Comparison of ENCODE assay signal across 18 mouse cellular contexts in genomic region chr8:13517284-13517781, GRCm38 (mm10). TPM values are rescaled to one million over a fixed set of nuclear protein-coding genes. Genes with fewer than 3 reads are reported as not detected.
DNase-seq lines count a peak whose midpoint lies in the region; ATAC-seq and TF ChIP-seq lines count a peak whose summit lies in the region.
"Had no signal": no experiment of that assay in that cellular context is flagged by ENCODE, and none has a peak within 500 bp of the region (broad histone marks: within the 10 kb centered on the region; RNA-seq: fewer than 3 reads in every experiment).

No protein-coding gene starts in this region.

- H3K4me2 ChIP-seq in heart, embryonic 15.5 days, result no peak overlapping the region
- no peak overlapping the region for H3K4me2 ChIP-seq in lung, embryonic 16.5 days (ENCODE audit: low read depth, low read length)
- H3K4me2 ChIP-seq: forebrain, embryonic 15.5 days; heart, embryonic 12.5 days; hindbrain, embryonic 13.5 days; lung, embryonic 14.5 days; neural tube, embryonic 12.5 days had no signal

- TF ChIP-seq CTCF in heart, adult 2 months (IDR thresholded peaks at IDR 0.05), result no peak
- no peak for TF ChIP-seq CTCF in embryonic fibroblast, embryonic 13.5 days (IDR thresholded peaks at IDR 0.05; ENCODE audit: borderline replicate concordance, insufficient read depth, low read length)

- no peak for TF ChIP-seq EP300 in heart, adult 2 months (IDR thresholded peaks at IDR 0.05; ENCODE audit: insufficient read depth, low read depth, low read length)

- peaks cover 6% of the 10 kb centered on the region for H3K27me3 ChIP-seq in heart, embryonic 15.5 days
- H3K27me3 ChIP-seq in heart, adult 2 months (ENCODE audit: control insufficient read depth, insufficient read depth, low read length), result no peaks in the 10 kb centered on the region
- no peaks in the 10 kb centered on the region for H3K27me3 ChIP-seq in lung, embryonic 16.5 days (ENCODE audit: control insufficient read depth, insufficient read depth, low read depth, low read length)
- H3K27me3 ChIP-seq: forebrain, embryonic 15.5 days; hindbrain, embryonic 13.5 days; neural tube, embryonic 12.5 days had no signal

- H3K4me3 ChIP-seq in heart, embryonic 15.5 days, result no peak overlapping the region
- H3K4me3 ChIP-seq in heart, adult 2 months, result no peak overlapping the region
- H3K4me3 ChIP-seq in lung, embryonic 16.5 days (ENCODE audit: low read length), result no peak overlapping the region
- H3K4me3 ChIP-seq in embryonic fibroblast, embryonic 13.5 days (ENCODE audit: insufficient read depth, low read length), result no peak overlapping the region
- H3K4me3 ChIP-seq: forebrain, embryonic 15.5 days; heart, embryonic 12.5 days; hindbrain, embryonic 13.5 days; neural tube, embryonic 12.5 days had no signal

- no peak for TF ChIP-seq POLR2A in heart, adult 2 months (IDR thresholded peaks at IDR 0.05; ENCODE audit: insufficient read depth, low read depth, low read length)
- TF ChIP-seq POLR2A in embryonic fibroblast, embryonic 13.5 days (IDR thresholded peaks at IDR 0.05; ENCODE audit: low read depth, low read length), result no peak

- intact Hi-C loops in heart, adult 2 months (cut with DNase I), result no loop called here

- H3K36me3 ChIP-seq in heart, embryonic 15.5 days, result no peaks in the 10 kb centered on the region
- H3K36me3 ChIP-seq in heart, adult 2 months (ENCODE audit: control insufficient read depth, insufficient read depth, low read length), result no peaks in the 10 kb centered on the region
- H3K36me3 ChIP-seq in lung, embryonic 16.5 days (ENCODE audit: control insufficient read depth, insufficient read depth, low read length), result no peaks in the 10 kb centered on the region
- H3K36me3 ChIP-seq: forebrain, embryonic 15.5 days; heart, embryonic 12.5 days; hindbrain, embryonic 13.5 days; neural tube, embryonic 12.5 days had no signal

- peak overlapping the region; percentile 48 for H3K27ac ChIP-seq in heart, embryonic 15.5 days
- no peak overlapping the region for H3K27ac ChIP-seq in heart, adult 2 months
- peak overlapping the region; percentile 82 for H3K27ac ChIP-seq in lung, embryonic 16.5 days (ENCODE audit: low read length)
- H3K27ac ChIP-seq in embryonic fibroblast, embryonic 13.5 days (ENCODE audit: insufficient read depth, low read length), result peak overlapping the region; percentile 30
- H3K27ac ChIP-seq: forebrain, embryonic 15.5 days; hindbrain, embryonic 13.5 days; neural tube, embryonic 12.5 days had no signal

- peaks cover 51% of the 10 kb centered on the region for H3K4me1 ChIP-seq in heart, embryonic 15.5 days (replicated peaks)
- peaks cover 9% of the 10 kb centered on the region for H3K4me1 ChIP-seq in heart, adult 2 months (ENCODE audit: control insufficient read depth, insufficient read depth, low read length)
- H3K4me1 ChIP-seq in lung, embryonic 16.5 days (replicated peaks; ENCODE audit: control insufficient read depth, insufficient read depth, low read length), result peaks cover 25% of the 10 kb centered on the region
- H3K4me1 ChIP-seq in embryonic fibroblast, embryonic 13.5 days (ENCODE audit: control insufficient read depth, insufficient read depth, low read length), result peaks cover 4% of the 10 kb centered on the region
- H3K4me1 ChIP-seq: forebrain, embryonic 15.5 days; hindbrain, embryonic 13.5 days; neural tube, embryonic 12.5 days had no signal

- no peak overlapping the region for H3K9ac ChIP-seq in heart, embryonic 15.5 days
- H3K9ac ChIP-seq in heart, adult 2 months (ENCODE audit: low read depth, low read length), result no peak overlapping the region
- no peak overlapping the region for H3K9ac ChIP-seq in lung, embryonic 16.5 days (ENCODE audit: low read length)
- H3K9ac ChIP-seq: forebrain, embryonic 15.5 days; heart, embryonic 12.5 days; hindbrain, embryonic 13.5 days; lung, embryonic 14.5 days; neural tube, embryonic 12.5 days had no signal

- DNase-seq in heart, adult 2 months, result no peak
- DNase-seq in lung, postnatal 10 days, result no peak
- DNase-seq in urinary bladder, postnatal 4 days (ENCODE audit: low spot score in 2 of 2), result no peak
- DNase-seq in right cerebral cortex, postnatal 14 days, result no peak
- DNase-seq: cerebellum, adult 9-10 months; kidney, postnatal 25 days; layer of hippocampus, postnatal 36 days; lung, embryonic 14.5 days; right cerebral cortex, postnatal 4 days had no signal

- ATAC-seq in heart, embryonic 15.5 days (replicated peaks; ENCODE audit: insufficient number of reproducible peaks, insufficient read depth, low FRiP score, low read depth), result 0 out of 2 replicates have a peak, but pooled peaks have one; percentile 17
- no peak for ATAC-seq in lung, embryonic 16.5 days (ENCODE audit: low read depth)
- ATAC-seq: forebrain, embryonic 15.5 days; intestine, postnatal 0 days had no signal

- H3K79me2 ChIP-seq in heart, adult 2 months (replicated peaks; ENCODE audit: control insufficient read depth, insufficient read depth, low read length), result no peaks in the 10 kb centered on the region

- H3K9me3 ChIP-seq in heart, embryonic 15.5 days (replicated peaks), result no peaks in the 10 kb centered on the region
- H3K9me3 ChIP-seq in lung, embryonic 16.5 days (ENCODE audit: control insufficient read depth, low read length), result no peaks in the 10 kb centered on the region
- H3K9me3 ChIP-seq: forebrain, embryonic 15.5 days; heart, embryonic 12.5 days; hindbrain, embryonic 13.5 days; neural tube, embryonic 12.5 days had no signal

- 57% methylated on average over 6 of the region's 6 CpGs for WGBS in heart, embryonic 15.5 days
- 49% methylated on average over 6 of the region's 6 CpGs for WGBS in heart, adult 2 months
- 81% methylated on average over 6 of the region's 6 CpGs for WGBS in lung, embryonic 16.5 days

RNA-seq across cellular contexts. Expression of gene Gas6, which starts 23.0 kb away (rescaled TPM):
- 222 and 235 TPM in 2 replicates for polyA plus RNA-seq in heart, embryonic 15.5 days (2015; fragmentation: Nextera tagmentation; extraction: Ambion mirVana)
- total RNA-seq in heart, adult 2 months (2021), result 100 to 1,000 TPM; 114 to 129 TPM
- 133 and 153 TPM in 2 replicates for polyA plus RNA-seq in heart, adult 2 months (2012; rRNA removed)
- 78.0 and 83.8 TPM in 2 replicates for polyA plus RNA-seq in lung, embryonic 16.5 days (2015; fragmentation: Nextera tagmentation; extraction: Ambion mirVana)
- 111 and 131 TPM in 2 replicates for polyA plus RNA-seq in embryonic fibroblast, embryonic 13.5 days (2011; ENCODE audit: insufficient read length, low read depth, missing spikeins)

RNA-seq across cellular contexts. Expression of gene 1700029H14Rik, which starts 44.9 kb away (rescaled TPM):
- not detected in 2 replicates for polyA plus RNA-seq in heart, embryonic 15.5 days (2015; fragmentation: Nextera tagmentation; extraction: Ambion mirVana)
- total RNA-seq in heart, adult 2 months (2021), result not detected
- 0.32 and 0.45 TPM in 2 replicates for polyA plus RNA-seq in heart, adult 2 months (2012; rRNA removed)
- polyA plus RNA-seq in lung, embryonic 16.5 days (2015; fragmentation: Nextera tagmentation; extraction: Ambion mirVana), result not detected in 2 replicates
- not detected in 2 replicates for polyA plus RNA-seq in embryonic fibroblast, embryonic 13.5 days (2011; ENCODE audit: insufficient read length, low read depth, missing spikeins)
- total RNA-seq: layer of hippocampus, postnatal 36 days had no signal
- polyA plus RNA-seq: forebrain, embryonic 15.5 days; heart, embryonic 12.5 days; hindbrain, embryonic 13.5 days; intestine, postnatal 0 days; limb, embryonic 11.5 days; lung, embryonic 14.5 days; neural tube, embryonic 12.5 days had no signal
